Mouse (Mus musculus): ENCODE measurements around the gene Arhgap42.

Gene Arhgap42

DNA sequence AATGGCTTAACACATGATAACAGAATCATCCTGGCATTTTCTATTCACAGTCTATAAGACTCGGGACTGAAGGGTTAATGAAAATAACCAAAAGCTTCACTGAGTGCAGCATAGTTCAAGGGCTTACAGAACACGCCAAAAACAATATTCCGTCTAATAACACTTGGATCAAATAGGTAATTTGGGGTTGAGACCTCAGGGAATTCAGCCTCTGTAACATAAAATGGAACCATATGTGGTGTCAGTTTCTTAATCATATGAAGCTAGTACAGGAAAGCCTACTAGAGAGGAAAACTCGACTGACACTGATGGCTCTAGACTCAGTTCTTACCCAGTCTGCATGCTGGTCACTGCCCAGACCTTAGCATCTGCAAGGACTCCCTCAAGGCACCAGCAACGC, 95.8 kb downstream of the Arhgap42 start:
- DNase-seq (ENCODE audit: low spot score in 2 of 2), result no peak

DNA sequence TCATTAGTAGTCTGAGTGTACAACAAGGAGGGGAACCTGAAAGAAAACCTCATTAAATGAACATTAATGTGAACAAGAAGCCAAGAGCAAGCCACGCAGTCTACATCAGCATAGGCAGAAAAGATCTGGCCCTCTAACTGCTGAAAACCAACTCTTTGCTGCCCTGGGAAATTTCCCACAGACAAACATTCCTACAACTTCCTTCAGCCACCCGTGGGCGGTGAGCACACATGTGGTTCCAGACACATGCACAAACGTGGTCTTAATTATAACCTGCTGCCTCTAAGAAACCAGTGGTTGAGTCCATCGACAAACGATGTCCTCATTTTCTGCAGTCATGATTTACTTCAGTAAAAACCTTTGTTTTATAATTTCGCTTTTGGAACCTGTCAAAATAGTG, 96.3 kb downstream of the Arhgap42 start:
- DNase-seq (ENCODE audit: low spot score in 2 of 2), result no peak

- DNase-seq (ENCODE audit: low spot score in 2 of 2), result no peak
These were observed 96.8 kb downstream of the Arhgap42 start for GRCm38 (mm10) chr9:9142144-9142543.

- DNase-seq (ENCODE audit: low spot score in 2 of 2), result no peak
These were observed 109.8 kb downstream of the Arhgap42 start for GRCm38 (mm10) chr9:9128996-9129694.

DNA sequence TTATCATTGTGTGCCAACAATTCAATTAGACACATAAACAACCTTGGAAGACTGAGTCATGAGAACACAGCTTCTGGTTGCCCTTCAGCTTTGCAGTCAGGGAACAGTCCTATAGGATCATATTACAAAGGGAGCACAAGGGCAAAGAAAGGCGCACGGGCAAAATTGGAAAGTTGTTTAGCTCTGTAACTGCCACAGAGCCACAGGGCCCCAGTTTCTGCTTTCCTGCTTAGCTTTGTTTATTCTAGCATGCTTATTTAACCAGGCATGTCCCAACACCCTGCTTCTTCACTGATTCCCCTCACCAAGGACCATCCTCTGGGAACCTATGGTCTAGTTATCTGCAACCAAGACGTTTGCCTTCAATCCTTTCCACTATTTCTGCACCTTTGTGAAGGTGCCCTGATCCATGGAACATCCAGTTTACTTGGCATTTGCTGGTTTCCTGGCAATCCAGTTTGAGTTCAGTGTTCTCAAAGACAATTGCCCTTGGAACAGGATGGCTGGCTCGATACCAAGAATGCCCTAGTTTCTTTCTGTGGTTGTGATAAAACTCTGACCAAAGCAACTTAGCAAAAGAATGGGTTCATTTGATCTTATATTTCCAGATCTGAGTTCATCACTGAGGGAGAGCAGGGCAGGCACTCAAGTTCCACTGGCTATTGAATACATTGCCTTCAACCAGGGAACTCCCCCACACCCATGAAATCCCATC, 111.7 kb downstream of the Arhgap42 start:
- DNase-seq (ENCODE audit: low spot score in 2 of 2), result peak; percentile 11 to 24

GRCm38 (mm10) chr9:9124156-9124555, 114.7 kb downstream of the Arhgap42 start:
- no peak for DNase-seq (ENCODE audit: low spot score in 2 of 2)

- DNase-seq (ENCODE audit: low spot score in 2 of 2), result no peak
These were observed 124.6 kb downstream of the Arhgap42 start for GRCm38 (mm10) chr9:9114266-9114665.

GRCm38 (mm10) chr9:9113847-9114246, 125.1 kb downstream of the Arhgap42 start:
- DNase-seq (ENCODE audit: low spot score in 2 of 2), result no peak

GRCm38 (mm10) chr9:9112921-9113320, 126.0 kb downstream of the Arhgap42 start:
- DNase-seq (ENCODE audit: low spot score in 2 of 2), result no peak

GRCm38 (mm10) chr9:9107697-9108096, 131.2 kb downstream of the Arhgap42 start:
- no peak for DNase-seq (ENCODE audit: low spot score in 2 of 2)

DNA sequence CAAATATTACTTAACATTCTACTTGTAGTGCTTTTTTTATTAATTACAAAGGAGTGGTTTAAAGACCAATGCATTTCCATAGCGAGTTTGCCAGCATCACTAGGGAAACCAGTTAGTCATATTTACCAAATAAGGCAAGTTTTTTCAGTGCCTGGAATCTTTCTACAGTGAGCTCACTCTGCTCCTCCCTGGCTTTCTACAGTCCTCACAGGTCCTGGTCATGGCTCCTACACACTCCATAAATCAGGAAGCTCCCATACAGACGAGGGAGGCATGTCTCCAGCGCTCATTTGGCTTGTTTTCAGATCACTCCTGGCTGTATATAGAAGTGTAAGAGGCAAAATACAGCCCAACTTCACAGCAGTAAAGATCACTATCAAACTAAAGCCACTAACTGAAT, 134.1 kb downstream of the Arhgap42 start:
- DNase-seq (ENCODE audit: low spot score in 2 of 2), result no peak

- DNase-seq (ENCODE audit: low spot score in 2 of 2), result no peak
These were observed 136.8 kb downstream of the Arhgap42 start for GRCm38 (mm10) chr9:9102158-9102514.

DNA sequence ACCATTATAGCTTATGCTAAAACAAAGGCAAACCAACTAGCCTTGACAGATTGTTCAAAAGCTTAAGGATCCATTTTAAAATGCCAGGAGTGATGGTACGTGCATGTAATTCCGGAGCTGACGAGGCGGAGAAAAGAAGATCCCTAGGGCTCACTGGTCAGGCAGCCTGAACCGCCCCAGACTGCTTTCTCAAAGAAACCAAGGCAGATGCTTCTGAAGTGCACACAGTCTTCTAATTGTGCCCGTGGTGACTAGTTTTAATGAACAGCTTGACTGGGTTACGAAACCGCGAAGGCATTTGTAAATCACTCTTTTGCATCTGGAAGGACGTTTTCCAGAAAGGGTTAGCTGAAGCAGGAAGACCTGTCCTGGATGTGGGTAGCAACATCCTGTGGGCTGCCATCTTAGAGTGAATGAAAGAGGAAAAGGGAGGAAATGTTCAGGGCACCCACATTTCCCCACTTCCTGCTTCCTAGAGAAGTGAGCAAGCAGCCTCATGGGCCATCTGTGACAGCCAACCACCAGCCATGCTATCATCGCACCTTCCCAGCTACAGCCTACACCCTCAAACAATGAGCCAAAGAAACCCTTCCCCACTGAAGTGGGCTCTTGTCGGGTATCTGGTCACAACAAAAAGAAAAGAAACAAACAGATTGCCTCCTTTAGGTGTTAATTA, 137.3 kb downstream of the Arhgap42 start:
- DNase-seq (ENCODE audit: low spot score in 2 of 2), result no peak

- no peak for DNase-seq (ENCODE audit: low spot score in 2 of 2)
These were observed 137.8 kb downstream of the Arhgap42 start for GRCm38 (mm10) chr9:9101055-9101454.

- no peak for DNase-seq (ENCODE audit: low spot score in 2 of 2)
These were observed 141.1 kb downstream of the Arhgap42 start for GRCm38 (mm10) chr9:9097835-9098234.

DNA sequence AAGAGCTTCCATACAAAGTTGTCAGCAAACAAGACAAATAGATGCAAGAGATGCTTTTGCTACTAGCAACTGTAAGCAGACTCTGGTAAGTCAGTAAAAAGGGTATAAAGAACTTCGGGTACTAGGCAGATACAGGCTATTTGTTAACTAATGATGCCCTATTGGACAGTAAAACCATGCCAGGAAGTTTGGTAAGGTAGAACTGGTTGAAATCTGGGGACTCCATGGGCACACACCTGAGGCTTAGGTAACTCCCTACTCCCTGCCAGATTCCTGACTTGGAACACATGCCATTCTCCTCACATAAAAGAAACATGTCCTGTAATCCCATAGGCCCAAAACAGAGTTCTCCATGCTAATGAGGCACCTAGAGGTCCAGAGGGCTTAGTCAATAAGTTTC, 142.1 kb downstream of the Arhgap42 start:
- DNase-seq (ENCODE audit: low spot score in 2 of 2), result no peak

GRCm38 (mm10) chr9:9093096-9093495, 145.8 kb downstream of the Arhgap42 start:
- no peak for DNase-seq (ENCODE audit: low spot score in 2 of 2)

- peak; percentile 15 to 20 for DNase-seq (ENCODE audit: low spot score in 2 of 2)
These were observed 155.5 kb downstream of the Arhgap42 start for GRCm38 (mm10) chr9:9083441-9083840.

GRCm38 (mm10) chr9:9052920-9053319, 186.0 kb downstream of the Arhgap42 start:
- DNase-seq (ENCODE audit: low spot score in 2 of 2), result no peak

DNA sequence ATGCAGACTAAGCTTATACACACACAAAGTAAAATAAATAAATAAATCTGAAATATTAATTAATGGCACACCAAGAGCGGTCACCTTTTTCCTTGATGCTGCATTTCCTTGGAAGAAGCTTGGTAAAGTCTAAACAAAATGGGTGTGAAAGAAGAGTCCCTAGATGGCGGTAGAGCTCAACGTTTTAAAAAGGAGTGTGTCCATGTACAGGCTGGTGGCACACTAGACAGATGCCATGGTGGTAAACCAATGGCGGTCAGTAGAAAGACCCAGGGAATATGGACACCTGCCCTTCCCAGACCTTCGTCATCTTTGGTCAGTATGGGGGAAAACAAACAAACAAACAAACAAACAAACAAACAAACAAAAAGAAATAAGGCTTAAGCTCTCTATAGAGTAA, 187.7 kb downstream of the Arhgap42 start:
- no peak for DNase-seq (ENCODE audit: low spot score in 2 of 2)

DNA sequence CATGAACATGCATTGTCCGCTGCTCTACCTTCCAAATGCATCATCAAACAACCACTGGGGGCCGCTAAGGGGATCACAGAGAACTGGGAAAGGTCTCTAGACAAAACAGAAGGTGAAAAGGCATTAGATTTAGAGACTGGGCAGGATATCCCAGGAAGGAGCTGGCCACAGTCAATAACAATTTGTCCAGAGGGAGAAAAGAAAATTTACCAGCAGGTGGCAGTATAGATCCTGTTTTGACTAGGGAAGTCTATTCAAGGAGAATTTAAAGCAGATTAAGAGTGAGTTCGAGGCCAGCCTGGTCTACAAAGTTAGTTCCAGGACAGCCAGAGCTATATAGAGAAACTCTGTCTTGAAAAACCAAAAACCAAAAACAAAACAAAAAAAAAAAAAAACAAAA, 189.7 kb downstream of the Arhgap42 start:
- DNase-seq (ENCODE audit: low spot score in 2 of 2), result no peak

DNA sequence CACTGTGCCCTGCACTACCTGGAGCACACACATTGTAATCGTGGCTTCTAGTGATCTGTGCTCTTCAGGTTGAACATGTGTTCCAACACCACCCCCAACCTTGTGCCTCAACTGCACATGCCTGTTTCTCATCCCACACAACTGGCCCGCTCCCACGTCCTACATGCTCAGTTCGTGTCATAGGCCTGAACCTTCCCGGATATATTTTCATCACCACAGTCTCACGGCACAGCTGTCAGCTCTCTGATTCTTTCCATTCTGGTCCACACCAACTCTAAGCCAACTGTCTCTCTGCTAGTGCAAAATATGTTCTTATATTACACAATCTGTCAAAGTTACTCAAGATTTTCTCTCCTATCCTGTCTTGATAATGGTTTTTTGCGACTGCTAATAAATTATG, 197.9 kb downstream of the Arhgap42 start:
- no peak for DNase-seq (ENCODE audit: low spot score in 2 of 2)

Data from urinary bladder, adult 18-20 months (tissue).